Mouse (Mus musculus) T-helper 17 cell (primary cell): ENCODE measurements around the gene Pitpna.

Experiments used
- in situ Hi-C, 2 experiments: fragments of 300-600 bp; cut with MboI, MseI; formaldehyde crosslinking; loops; 1 replicate in 1 of 2; 2 replicates in 1 of 2; pipeline ENCODE4 v1.15.1; 2025; ENCODE audit warnings: high pct_unique_total_duplicates in 2 of 2

Gene Pitpna

DNA sequence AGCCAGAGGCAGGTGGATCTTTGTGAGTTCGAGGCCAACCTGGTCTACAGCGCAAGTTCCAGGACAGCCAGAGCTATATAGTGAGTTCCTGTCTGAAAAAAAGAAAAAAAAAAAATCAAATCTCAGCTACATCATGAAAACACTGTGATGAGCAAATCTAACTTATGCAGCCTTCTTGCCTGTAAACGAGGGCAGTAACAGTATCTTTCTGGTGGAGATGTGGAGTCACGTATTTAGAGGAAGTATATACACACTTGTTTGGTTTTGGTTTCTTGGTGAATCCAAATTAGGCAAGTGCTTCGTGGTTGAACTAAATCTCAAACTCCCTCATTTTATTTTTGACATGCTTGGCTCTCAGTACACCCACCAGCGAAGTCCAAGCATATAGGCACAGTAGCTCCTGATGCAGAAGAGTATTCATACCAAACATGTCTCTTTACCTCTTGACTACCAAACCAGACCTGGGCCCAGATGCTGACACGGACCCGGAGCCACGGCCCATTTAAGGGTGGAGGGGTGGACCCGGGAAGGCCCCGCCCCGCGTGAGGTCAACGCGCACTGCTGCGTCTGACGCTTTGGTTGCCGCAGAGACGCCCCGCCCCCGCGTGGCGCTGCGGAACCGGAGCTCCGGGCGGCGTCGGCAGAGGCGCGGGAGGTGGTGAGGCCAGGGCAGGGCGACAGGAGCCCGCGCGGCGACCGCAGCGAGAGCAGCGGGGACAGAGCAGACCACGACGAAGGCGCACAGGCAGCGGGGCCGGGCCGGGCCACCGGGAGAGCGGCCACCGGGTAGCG, at the start of gene Pitpna:
Gene Pitpna, plus strand, starts transcription at position 605 of the 792 bp plus-strand sequence.
- in situ Hi-C loops: no loop called here

DNA sequence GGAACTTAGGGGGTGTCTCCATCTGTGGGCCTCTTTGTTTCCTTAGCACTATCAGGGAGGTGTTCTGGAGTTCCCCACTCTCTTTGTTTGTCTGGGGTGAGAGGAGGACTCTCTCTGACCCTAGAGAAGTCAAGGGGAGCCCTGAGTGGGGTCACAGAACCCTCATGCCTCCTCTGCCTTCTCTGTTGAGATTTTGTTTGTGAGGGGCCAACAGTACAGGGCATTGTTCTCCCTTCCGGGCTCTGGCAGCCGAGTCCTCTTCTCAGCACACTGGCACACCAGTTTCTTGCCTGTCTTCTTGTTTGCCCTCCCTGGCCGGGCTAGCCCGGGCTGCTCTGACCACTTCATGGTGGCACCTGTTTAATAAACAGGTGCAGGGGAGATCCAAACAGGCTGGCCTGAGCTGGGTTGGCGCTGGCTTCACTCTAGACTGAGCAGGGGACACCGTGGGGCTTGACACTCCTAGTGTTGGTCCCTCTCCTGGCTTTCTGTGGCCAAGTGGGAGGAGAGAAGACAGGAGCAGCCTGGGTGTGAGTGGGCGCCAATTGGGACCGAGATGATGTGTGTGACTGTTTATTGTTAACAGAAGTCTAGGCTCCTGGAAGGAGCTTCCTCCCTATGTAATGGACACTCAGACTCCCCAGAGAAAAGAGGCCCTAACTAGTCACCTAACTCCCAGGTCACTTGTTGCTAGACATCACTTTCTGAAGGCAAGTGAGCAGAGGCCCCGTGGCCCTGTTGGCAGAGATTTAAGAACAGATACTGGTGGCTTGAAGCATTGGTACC, 49.5 kb upstream of the Pitpna start:
- in situ Hi-C loops: no loop called here

DNA sequence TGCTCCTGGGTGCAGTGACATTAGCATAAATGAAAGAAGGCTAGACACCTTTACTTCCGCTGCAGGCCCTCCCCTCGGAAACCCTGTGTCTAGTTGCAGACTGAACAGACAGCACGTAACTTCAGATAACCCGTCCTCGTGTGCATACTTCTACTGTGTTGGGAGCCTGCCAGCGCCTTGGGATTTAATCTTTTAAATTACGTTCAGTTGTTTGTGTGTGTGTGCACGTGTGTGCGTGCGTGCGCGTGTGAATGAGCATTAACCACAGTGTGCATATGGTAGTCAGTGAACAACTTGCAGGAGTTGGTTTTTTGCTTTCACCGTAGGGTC, 49.0 kb upstream of the Pitpna start:
- in situ Hi-C loops: no loop called here

DNA sequence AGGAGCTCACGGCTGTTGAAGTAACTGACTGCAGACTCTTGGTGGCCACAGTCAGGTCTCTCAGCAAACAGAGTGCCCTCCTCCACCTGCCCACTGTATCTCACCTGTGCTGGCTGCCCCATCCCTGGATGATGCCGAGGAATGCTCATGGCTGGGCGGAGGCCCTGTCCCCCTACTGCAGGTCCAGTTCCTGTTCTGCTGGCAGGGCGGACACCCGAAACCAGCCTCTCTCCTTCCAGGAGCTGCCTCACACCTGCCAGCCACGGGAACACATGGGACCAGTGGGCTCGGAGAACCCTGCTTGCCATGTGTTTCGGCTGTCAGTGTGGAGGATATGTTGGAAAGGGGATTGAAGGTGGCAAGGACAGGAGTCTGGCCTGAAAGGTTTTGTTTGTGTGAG, 47.7 kb upstream of the Pitpna start:
- in situ Hi-C loops: no loop called here

DNA sequence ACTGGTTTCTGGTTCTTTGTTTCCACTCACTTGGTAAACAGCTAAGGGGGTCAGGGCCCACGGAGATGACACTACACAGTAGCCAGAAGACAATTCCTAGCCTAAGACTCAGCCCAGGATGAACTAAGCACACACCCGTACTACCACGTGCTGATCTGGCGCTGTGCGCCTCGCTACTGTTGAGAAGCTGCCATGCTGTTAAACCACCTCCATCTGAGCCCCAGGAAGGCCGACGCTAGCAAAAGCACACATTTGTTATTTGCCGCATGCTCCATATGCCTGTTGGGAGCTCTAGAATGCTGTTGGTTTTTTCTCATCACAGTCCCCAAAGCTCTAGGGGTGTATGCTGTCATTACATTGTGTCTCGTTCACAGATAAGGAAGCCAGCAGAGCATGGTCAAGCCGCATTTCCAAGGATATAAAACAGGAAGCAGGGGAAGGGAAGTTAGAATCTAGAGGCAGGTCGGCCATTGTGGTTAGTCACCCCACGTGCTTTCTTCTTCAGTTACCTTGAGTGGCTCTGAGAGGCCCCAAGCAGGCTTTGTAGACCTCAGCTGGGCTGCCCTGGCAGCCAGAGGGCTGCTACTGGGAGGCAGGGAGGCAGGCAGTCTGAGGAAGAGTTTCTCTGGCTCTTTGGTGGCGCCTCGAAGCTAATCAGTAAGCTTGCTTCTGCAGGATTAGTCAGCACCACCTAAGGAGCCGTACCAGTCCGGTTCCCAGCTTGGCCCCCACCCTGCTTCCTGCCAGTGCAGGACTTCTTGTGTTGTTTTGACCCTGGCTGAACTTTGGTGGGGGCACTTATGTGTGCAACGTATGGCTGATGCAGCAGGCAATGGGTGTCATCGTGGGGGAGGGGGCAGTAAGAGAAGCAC, 47.0 kb upstream of the Pitpna start:
- in situ Hi-C loops: no loop called here

DNA sequence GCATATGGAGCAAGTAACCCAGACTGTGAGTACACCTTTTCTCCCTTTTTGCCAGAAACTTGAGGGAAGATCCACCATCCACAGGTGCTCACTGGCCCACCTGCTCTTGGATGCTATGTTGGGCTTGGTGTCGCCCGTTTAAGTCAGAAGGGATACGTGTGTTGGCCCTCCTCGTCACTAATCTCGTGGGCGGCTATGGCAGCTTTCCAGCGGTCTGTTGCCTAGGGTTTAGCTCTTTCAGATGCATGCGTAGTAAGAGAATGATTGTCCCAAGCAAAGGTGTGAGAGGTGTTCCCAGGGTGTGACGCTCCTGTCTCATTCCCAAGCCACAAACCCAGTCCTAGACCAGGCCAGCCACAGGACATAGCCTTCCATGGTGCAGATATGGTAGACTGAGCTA, 43.2 kb upstream of the Pitpna start:
- in situ Hi-C loops: no loop called here

DNA sequence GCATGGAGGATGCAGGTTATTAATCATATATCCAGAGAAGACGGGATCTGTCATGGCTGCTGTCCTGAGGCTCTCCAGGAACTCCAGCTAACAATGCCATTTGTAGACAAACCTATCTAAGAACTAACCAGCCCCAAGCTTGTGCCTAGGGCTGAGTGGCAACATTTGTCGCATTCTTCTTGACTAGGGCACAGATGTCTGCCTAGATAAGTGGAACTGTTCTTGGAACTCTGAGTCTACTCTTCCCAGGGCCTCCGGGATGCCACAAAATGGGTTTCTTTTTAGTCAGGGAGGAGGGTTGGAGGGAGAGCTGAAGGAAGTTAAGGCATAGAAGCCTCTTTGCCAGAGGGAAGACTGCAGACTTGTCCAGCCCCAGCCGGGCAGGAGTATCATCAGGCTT, 41.8 kb upstream of the Pitpna start:
- in situ Hi-C loops: no loop called here

DNA sequence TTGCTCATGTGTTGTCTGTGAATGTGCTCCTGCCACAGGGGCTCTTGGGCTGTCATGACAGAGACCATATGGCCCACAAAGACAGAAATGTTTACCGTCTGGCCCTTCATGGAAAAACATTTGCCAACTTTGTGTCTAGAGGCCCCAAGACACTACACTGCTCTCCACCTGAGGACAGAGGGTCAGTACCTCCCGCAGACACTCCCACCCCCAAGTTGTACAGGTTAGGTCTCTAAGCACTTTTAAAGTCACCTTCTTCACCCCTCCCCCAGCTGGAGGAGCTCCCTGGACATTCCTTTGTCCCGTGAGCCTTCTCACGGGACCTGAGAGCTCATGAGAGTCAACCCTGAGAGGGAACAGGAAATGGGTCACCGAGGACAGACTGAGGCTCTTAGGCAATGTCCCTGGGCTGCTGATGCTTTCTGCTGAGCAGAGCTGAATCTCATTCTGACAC, 38.2 kb upstream of the Pitpna start:
- in situ Hi-C loops: loop anchor here in 1 of 2 experiments (10.0 to 25.0 kb wide), 2 partner anchors 365 to 938 kb away; no protein-coding TSS in a partner anchor

DNA sequence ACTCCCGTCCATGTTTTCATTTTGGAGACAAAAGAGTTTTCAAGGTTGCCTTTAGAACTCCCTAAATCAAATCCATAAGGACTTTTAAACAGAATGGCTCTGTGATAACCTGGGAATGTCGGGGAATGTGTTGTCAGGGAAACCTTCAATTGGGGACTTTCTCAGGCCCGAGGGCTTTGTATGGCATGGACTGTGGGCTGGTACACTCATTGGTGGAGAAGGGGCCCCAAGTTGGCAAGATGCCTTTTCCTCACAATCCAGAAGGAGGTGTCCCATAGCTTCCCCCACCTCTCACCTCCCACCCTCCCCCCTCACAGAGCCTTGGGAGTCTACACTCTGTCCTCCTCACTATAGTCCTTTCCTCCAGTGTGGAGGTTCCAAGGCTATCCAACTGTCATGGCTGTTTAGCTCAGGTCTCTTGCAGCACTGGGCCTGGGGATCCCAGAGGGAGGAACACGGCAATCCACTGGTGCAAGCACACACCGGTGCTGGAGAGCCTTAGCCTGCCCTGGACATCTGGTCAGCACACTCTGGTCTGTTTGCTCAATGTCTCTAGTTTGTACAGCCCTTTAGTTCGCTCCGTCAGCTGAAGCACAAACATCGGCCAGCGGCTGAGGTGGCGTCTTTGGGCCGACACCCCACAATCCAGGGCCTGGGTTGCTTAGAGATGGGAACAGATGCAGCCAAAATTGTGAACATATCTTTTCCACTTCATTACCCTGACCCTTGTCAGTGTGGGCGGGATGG, 37.5 kb upstream of the Pitpna start:
- in situ Hi-C loops: loop anchor here in 1 of 2 experiments (10.0 to 25.0 kb wide), 2 partner anchors 366 to 937 kb away; no protein-coding TSS in a partner anchor

DNA sequence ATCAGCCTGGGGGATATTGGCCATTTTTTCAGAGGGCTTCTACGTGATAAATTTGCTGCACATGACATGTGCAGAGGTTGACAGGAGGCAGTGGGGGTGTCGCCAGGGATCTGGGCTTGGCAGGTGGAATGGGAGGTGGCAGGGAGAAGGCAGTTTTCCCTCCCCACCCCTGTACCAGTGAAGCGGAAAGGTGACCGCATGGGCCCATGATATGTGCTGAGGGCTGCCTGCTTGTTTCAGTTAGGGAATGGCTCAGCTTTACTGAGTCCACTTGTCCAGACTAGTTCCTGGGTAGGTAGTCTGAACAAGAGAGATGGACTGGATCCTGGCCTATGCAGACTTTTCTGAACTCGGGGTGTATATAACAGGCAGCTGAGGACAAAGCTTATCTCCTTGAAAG, 36.6 kb upstream of the Pitpna start:
- in situ Hi-C loops: loop anchor here in 1 of 2 experiments (10.0 to 25.0 kb wide), 2 partner anchors 367 to 936 kb away; no protein-coding TSS in a partner anchor

DNA sequence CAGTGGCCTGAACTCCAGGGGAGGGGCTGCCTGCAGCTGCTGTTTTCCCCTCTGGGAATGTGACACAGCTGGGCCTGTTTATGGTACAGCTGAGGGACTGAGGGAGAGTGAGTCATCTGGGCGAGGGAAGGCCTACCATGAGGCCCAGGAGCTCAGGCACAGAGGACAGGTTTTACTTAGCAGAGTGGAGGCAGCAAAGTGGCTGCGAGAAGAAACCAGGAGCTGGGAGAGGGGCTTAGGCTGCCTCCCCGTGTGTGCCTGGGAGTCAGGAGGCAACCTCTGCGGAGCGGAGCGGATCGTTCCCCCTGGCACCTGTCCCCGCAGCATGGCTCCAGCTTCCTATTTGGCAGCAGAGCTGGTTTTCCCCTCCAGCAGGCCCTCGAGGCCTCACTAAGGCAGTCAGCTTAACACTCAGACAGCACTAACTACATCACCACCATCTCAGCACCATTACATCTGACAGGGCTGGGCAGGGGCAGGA, 35.9 kb upstream of the Pitpna start:
- in situ Hi-C loops: loop anchor here in 1 of 2 experiments (10.0 to 25.0 kb wide), 2 partner anchors 367 to 935 kb away; no protein-coding TSS in a partner anchor

DNA sequence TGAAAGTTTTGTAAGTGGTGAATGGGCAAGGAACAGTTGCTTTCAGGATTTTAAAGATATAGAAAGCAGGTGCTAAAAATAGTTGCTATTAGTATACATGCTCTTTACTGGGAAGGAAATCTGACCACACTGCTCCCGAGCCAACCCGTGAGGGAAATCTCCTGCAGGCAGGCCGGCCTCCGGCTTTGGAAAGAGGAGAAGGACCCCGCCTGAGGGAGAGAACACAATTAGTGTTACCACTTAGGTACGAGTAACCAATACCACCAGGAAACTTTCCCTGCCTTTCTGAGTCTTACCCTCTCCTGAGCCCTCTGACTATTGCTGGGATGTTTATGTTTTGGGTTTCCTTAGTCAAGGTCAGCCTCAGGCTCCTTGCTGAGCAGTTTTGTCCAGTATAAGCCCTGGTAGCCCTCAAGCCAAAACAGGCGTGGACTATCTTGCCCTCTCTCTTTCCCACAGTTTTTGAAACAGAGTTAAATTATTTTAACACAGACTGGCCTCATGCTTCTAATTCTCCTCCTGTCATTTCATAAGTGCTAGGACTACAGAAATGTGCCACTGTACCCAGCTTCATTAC, 34.9 kb upstream of the Pitpna start:
- in situ Hi-C loops: loop anchor here in 1 of 2 experiments (10.0 to 25.0 kb wide), 2 partner anchors 368 to 934 kb away; no protein-coding TSS in a partner anchor

DNA sequence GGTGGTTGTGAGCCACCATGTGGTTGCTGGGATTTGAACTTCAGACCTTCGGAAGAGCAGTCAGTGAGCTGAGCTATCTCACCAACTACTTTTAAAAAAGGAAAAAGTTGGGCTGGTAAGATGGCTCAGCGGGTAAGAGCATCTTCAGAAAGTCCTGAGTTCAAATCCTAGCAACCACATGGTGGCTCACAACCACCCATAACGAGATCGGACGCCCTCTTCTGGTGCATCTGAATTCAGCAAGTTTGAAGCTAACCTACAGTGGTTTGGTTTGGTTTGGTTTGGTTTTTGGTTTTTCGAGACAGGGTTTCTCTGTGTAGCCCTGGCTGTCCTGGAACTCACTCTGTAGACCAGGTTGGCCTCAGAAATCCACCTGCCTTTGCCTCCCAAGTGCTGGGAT, 31.9 kb upstream of the Pitpna start:
- in situ Hi-C loops: loop anchor here in 1 of 2 experiments (10.0 to 25.0 kb wide), 2 partner anchors 371 to 931 kb away; no protein-coding TSS in a partner anchor

DNA sequence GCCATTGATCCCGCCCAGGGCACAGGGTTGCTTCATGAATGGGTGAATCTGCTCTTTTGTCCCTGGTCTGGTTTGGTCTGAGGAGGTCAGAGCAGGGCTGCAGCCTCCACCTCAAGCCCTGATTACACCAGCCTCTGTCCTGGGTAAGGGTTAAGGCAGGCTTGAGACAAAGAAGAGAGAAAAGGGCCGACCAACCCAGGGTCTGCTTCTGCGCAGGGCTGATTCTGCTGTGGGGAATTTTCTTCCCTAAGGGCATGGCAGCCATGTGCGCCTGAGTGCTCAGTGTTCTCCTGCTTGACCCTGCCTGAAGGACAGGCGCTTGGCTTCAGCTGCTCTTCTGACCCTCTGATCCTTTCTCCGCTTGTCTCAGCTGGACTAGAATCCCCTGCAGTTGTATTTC, 30.8 kb upstream of the Pitpna start:
- in situ Hi-C loops: loop anchor here in 1 of 2 experiments (10.0 to 25.0 kb wide), 2 partner anchors 372 to 930 kb away; no protein-coding TSS in a partner anchor

DNA sequence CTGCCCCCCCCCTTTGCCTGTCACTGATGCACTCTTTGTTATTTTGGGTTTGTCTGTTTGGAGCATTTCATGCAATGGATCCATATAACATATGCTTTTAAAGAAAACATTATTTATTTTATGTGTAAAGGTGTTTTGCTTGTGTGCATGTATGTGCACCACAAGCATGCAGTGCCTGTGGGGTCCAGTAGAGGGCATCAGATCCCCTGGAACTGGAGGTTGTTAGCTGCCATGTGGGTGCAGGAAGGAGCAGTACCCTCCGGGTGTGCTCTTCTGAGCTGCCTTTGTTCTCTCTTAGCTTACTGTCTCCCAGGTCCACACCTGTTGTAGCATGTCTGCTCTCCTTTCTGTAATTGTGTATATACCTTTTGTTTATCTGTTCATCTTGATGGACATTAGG, 29.8 kb upstream of the Pitpna start:
- in situ Hi-C loops: loop anchor here in 1 of 2 experiments (10.0 to 25.0 kb wide), 2 partner anchors 373 to 929 kb away; no protein-coding TSS in a partner anchor

DNA sequence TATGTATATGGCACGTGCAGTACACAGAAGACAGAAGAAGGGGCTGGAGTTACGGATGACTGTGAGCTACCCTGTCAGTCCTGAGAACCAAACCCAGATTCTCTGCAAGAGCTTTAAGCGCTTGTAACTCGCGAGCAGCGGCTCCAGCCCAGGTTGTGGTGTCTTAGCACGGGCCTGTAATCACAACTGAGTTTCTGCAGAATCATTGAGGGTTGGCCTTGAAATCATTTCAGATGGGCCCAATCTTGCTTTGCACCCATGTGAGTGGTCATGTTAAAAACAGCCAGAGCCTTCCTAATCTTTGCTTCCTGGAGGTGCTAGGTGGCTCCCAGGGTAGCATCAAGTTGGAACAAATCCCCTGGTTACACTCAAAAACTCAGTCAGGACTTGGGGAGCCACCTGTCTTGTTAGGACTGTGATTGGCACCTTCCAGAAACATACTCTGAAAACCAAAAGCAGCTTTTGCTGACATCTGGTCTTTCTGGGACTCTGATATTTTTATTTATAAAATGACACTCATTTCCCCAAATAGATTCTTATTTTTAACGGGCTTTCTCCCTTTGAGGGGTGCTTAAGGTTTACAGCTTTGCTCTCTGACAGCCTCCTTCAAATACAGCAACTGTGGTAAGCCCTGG, 27.9 kb upstream of the Pitpna start:
- in situ Hi-C loops: loop anchor here in 1 of 2 experiments (10.0 to 25.0 kb wide), 2 partner anchors 375 to 927 kb away; no protein-coding TSS in a partner anchor

DNA sequence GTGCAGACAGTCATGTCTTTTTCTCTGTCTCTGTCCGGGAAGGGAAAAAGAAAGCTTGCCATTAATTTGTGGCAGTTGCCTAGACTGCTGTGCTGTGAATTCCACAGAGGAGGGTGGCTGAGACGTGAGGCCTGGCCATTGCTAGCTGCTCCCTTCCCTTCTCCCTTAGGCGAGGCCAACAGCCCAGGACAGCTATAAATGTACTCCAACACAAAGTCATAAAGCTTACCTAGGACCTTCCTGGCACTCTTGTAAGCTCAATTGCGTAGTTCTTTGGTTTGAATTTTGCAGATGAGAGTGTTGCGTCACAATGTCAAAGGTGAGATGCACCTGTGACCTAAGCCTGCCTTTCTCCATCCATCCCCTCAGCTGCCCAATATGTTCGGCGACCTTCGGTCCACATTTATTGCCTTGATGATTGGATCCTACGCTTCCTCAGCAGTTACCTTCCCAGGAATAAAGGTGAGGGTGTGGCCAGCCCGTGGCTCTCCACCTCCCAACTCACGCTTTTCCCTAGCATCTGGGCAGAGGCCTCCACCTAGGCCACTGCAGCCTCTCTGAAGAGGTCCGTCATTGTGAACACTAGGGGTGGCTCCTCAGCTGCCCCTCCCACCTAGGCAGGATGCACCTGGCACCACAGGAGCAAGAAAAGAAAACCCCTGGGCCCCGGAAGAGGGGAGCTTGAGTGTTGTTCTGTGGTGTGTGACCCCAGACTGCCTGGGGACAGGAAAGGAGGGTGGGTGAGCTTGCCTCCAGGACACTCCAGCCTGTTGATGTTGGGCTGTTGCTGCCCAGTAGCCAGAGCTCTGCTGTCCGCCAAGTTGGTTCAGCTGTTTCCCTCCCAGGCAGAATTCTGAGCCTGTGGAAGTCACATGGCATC, 27.1 kb upstream of the Pitpna start:
- in situ Hi-C loops: loop anchor here in 1 of 2 experiments (25.0 kb wide), 1 partner anchor 927 kb away; no protein-coding TSS in a partner anchor

DNA sequence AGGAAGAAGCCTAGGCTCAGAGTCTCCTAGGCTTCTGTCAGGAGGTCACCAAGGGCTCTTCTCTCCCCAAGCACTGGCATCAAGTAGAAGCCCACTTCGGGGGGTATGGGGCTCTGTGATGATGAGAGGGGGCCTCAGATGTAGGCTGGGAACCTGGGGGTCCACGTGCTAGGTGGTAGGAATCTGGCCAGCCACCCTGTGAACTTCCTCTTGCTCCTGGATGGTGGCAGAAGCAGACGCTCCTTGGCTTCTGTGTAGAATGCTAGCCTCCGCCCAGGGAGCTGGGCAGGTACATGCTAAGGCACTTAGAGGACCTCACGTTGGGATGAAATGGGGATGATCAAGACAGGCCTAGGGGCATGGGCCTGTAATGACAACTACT, 26.5 kb upstream of the Pitpna start:
- in situ Hi-C loops: loop anchor here in 1 of 2 experiments (25.0 kb wide), 1 partner anchor 926 kb away; no protein-coding TSS in a partner anchor
